Mouse (Mus musculus) layer of hippocampus, postnatal 25 days (tissue): Measurements from ENCODE around the gene Sdc4. TPM values are rescaled to one million over a fixed set of nuclear protein-coding genes. Genes with fewer than 3 reads are reported as not detected.

Experiments
- total RNA-seq, 2 experiments: library from RNA; stranded (reverse); gene quantifications; 2 replicates each; pipeline ENCODE4 v1.2.3; 2021

Sdc4 gene
- total RNA-seq, 2 experiments from 2014 or later = 101 to 146 TPM

Other genes with a start within 250 kb of the Sdc4 start
- not detected for gene Wfdc15a, start 243.8 kb downstream of the Sdc4 start, total RNA-seq
- gene Wfdc15b, start 222.2 kb downstream of the Sdc4 start, total RNA-seq = not detected
- not detected for gene Svs2, start 205.4 kb downstream of the Sdc4 start, total RNA-seq
- gene Svs3b, start 187.2 kb downstream of the Sdc4 start, total RNA-seq = not detected
- not detected for gene Svs4, start 165.4 kb downstream of the Sdc4 start, total RNA-seq
- not detected for gene Svs3a, start 154.6 kb downstream of the Sdc4 start, total RNA-seq
- not detected for gene Svs6, start 127.1 kb downstream of the Sdc4 start, total RNA-seq
- not detected for gene Svs5, start 111.1 kb downstream of the Sdc4 start, total RNA-seq
- gene Slpi, start 54.8 kb downstream of the Sdc4 start, total RNA-seq = under 1 TPM; 0.59 to 0.68 TPM
- gene Rbpjl, start 40.7 kb downstream of the Sdc4 start, total RNA-seq = under 1 TPM; 0.34 to 0.45 TPM
- 10 to 100 TPM; 13.0 to 17.5 TPM for gene Matn4, start 38.7 kb downstream of the Sdc4 start, total RNA-seq
- 10 to 100 TPM; 41.0 to 45.2 TPM for gene Sys1, start 13.1 kb upstream of the Sdc4 start, total RNA-seq
- 10 to 100 TPM in 1 of 2 experiments, 1 to 10 TPM in 1; 3.9 to 11.3 TPM for gene Gm20458, start 17.1 kb upstream of the Sdc4 start, total RNA-seq
- not detected for gene Trp53tg5, start 29.8 kb upstream of the Sdc4 start, total RNA-seq
- 100 to 1,000 TPM; 116 to 118 TPM for gene Dbndd2, start 42.2 kb upstream of the Sdc4 start, total RNA-seq
- gene Pigt, start 53.6 kb upstream of the Sdc4 start, total RNA-seq = 10 to 100 TPM; 85.3 to 87.3 TPM
- gene Wfdc2, start 118.5 kb upstream of the Sdc4 start, total RNA-seq = under 1 TPM in 1 of 2 experiments, not detected in 1; 0.34 TPM
- not detected for gene Spint3, start 129.6 kb upstream of the Sdc4 start, total RNA-seq
- not detected for gene Wfdc6a, start 141.6 kb upstream of the Sdc4 start, total RNA-seq
- gene Eppin, start 149.7 kb upstream of the Sdc4 start, total RNA-seq = not detected
- not detected for gene Wfdc6b, start 169.6 kb upstream of the Sdc4 start, total RNA-seq
- gene Wfdc8, start 169.7 kb upstream of the Sdc4 start, total RNA-seq = not detected
- not detected for gene Wfdc16, start 194.9 kb upstream of the Sdc4 start, total RNA-seq
- not detected for gene Wfdc10, start 212.2 kb upstream of the Sdc4 start, total RNA-seq
- gene Wfdc9, start 212.7 kb upstream of the Sdc4 start, total RNA-seq = not detected
- not detected for gene Wfdc11, start 230.2 kb upstream of the Sdc4 start, total RNA-seq
- not detected for gene Wfdc13, start 241.2 kb upstream of the Sdc4 start, total RNA-seq